ENCODE assay signal across 9 mouse cellular contexts in the genomic region with DNA sequence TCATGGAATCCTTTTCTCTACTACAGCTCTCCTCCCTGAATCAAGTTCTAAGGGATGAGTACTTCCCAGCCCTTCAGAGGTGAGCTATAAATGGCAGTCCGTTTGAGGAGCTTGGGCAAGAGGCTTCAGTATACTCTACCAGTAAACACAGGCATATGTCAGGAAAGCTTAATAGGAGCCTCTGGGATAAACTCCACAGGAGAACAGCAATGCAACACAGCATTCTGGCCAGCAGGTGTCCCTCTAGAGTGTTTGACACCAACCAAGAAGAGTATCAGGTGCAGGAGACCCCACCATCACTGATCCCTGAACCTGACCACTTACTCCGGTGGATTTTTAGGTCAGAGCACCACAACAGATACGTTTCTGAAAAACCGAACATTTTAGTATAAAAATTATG.
DNase-seq lines count a peak whose midpoint lies in the region; ATAC-seq and TF ChIP-seq lines count a peak whose summit lies in the region.
"Had no signal": no experiment of that assay in that cellular context is flagged by ENCODE, and none has a peak within 500 bp of the region (broad histone marks: within the 10 kb centered on the region; RNA-seq: fewer than 3 reads in every experiment).

No protein-coding gene starts in this region.

- H3K27me3 ChIP-seq in lung, postnatal 0 days (replicated peaks; ENCODE audit: insufficient read depth, low read length): no peaks in the 10 kb centered on the region

- H3K4me3 ChIP-seq in lung, postnatal 0 days (ENCODE audit: low read depth, low read length): no peak overlapping the region
- H3K4me3 ChIP-seq: myocyte had no signal

- no peak overlapping the region for H3K9ac ChIP-seq in lung, postnatal 0 days (replicated peaks; ENCODE audit: low read depth)

- 0 out of 2 replicates have a peak, but pooled peaks cover 8% of the 10 kb centered on the region for H3K4me1 ChIP-seq in lung, postnatal 0 days (ENCODE audit: insufficient read depth, low read depth, low read length)

- TF ChIP-seq CTCF in lung, postnatal 0 days (IDR thresholded peaks at IDR 0.05): peak; percentile 75

- TF ChIP-seq EP300 in lung, postnatal 0 days (IDR thresholded peaks at IDR 0.05): no peak

- H3K27ac ChIP-seq in lung, postnatal 0 days (ENCODE audit: low read length): no peak overlapping the region

- H3K4me2 ChIP-seq in lung, postnatal 0 days (replicated peaks; ENCODE audit: low read depth, low read length): no peak overlapping the region

- peak; percentile 79 to 81 for DNase-seq in heart, postnatal 10 days
- DNase-seq in heart, adult 9 months (ENCODE audit: low spot score in 2 of 2): no peak
- DNase-seq in right cerebral cortex, postnatal 4 days: peak; percentile 51
- no peak for DNase-seq in right cerebral cortex, adult 18-20 months
- peak; percentile 72 for DNase-seq in embryo, embryonic 10.5 days (ENCODE audit: low spot score)
- peak; percentile 37 for DNase-seq in lung, postnatal 0 days (ENCODE audit: low spot score)
- no peak for DNase-seq in urinary bladder, adult 2 months (ENCODE audit: low spot score)

- H3K36me3 ChIP-seq in lung, postnatal 0 days (ENCODE audit: insufficient read depth, low read length): no peaks in the 10 kb centered on the region

- 58% methylated on average over 4 of the region's 4 CpGs for WGBS in lung, postnatal 0 days

- no peaks in the 10 kb centered on the region for H3K9me3 ChIP-seq in lung, postnatal 0 days (ENCODE audit: low read length)

- ATAC-seq in lung, postnatal 0 days: no peak
- no peak for ATAC-seq in activated CD4-positive, CD25-positive, alpha-beta regulatory T cell, adult 4 months

- intact Hi-C loops in heart, postnatal 10 days (cut with DNase I): loop anchor here (5.0 kb wide), 1 partner anchor 60 kb away; no protein-coding TSS in a partner anchor

Comparison
In these comparisons a context has a peak if more than half of its experiments do, and no peak if none do; other contexts are left out.
1. DNase-seq: peak in heart, postnatal 10 days (2 of 2), right cerebral cortex, postnatal 4 days (single experiment), embryo, embryonic 10.5 days (single experiment) and lung, postnatal 0 days (single experiment); none in heart, adult 9 months (0 of 2), right cerebral cortex, adult 18-20 months (single experiment) and urinary bladder, adult 2 months (single experiment).